Mouse (Mus musculus) G1E-ER4 (cell line): Measurements from ENCODE around the gene Gipc3. TPM values are rescaled to one million over a fixed set of nuclear protein-coding genes. Genes with fewer than 3 reads are reported as not detected.

Source experiments
- GATA1 ChIP-seq: IDR thresholded peaks from one replicate; pipeline ENCODE4 v1.8.0; 2012; ENCODE audit warnings: low read length, inconsistent platforms
- polyA plus RNA-seq: library from polyadenylated mRNA; stranded (reverse); fragments of >175 nt; gene quantifications from 2 replicates; pipeline ENCODE4 v1.2.3, GENCODE M21; 2012

Gene Gipc3
- polyA plus RNA-seq, 1 experiment: not detected

DNA sequence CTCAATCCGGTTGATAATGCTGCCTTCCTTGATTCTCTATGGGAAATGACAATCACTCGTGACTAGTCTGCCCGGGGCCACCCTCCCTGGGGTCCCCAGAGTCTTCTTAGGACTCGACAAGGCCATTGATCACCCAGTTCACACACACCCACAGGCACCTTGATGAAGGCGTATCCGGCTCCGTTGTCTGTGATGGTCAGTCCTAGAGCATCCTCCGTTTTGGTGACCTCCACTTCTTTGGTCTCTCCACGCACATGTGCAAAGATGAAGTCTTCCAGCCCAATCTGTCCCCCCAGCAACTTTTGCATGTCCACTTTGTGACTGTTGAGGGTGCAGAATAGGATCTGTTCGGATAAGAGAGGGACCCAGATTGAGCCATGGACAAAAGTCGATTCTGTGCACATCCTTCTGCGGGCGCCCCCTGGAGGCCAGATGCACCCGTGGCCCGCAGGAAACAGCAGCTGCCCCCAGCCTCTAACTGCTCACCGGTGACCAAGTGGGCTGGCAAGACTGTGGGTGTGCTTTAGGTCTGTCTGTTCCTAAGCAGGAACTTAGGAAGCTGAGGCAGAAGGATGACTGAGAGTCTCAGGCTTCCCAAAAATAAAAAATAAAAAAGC lies 1.6 kb downstream of the Gipc3 start:
- TF ChIP-seq GATA1: no peak

GRCm38 (mm10) chr10:81340551-81341332 lies 2.3 kb downstream of the Gipc3 start:
- no peak for TF ChIP-seq GATA1

DNA sequence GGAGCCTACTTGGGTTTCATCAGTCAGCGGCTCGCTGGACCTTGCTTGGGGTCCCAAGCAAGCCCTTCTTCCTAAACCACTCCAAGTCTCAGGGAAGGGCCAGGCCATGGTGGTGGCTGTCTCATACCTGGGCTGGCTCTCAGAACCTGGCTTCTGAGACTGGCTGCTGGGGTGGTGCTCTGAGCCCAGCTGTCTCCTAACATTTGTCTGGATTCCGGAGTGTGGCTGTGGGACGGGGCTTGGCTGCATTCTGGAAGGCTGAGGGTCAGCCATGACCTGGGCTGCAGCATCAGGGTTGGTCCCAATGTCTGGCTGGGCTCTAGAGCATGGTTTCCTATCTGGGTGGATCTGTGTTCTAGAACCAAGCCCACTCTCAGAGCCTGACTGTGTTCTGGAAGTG lies 6.5 kb downstream of the Gipc3 start:
- no peak for TF ChIP-seq GATA1

GRCm38 (mm10) chr10:81335393-81336340 lies 7.4 kb downstream of the Gipc3 start:
- TF ChIP-seq GATA1: no peak

GRCm38 (mm10) chr10:81334324-81334723 lies 8.7 kb downstream of the Gipc3 start:
- no peak for TF ChIP-seq GATA1

DNA sequence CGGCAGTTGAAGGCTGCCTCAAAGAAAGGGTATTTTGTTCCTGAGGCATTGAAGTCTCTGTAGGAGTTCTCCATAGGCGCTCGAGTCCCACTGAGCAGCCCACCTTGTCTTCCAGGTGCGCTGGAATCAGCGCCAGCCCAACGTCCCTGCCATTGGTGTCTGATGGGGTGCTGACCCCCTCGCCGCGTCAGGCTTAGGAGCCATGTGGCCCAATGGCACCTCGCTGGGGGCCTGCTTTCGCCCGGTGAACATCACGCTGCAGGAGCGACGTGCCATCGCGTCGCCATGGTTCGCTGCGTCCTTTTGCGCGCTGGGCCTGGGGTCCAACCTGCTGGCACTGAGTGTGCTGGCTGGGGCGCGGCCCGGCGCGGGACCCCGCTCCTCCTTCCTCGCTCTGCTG lies 10.8 kb downstream of the Gipc3 start:
- TF ChIP-seq GATA1: no peak

DNA sequence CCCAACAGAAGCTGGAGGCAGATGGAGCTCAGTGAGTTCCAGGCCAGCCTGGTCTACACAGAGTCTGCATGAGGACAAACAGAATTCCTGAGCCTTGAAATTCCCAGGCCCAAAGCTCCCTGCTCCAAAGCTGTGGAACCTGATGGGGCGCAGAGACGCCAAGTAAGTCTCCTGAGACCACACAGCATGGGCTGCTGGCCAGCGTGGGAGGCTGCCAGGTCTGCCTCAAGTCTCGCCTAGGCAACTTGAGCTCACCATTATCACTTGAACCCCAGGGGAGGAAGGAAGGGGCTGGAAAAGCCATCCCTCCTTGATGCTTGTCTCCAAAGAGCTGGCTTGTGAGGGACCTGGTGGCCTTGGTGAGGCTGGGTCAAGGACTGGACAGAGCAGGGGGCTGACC lies 13.1 kb downstream of the Gipc3 start:
- no peak for TF ChIP-seq GATA1

- no peak for TF ChIP-seq GATA1
Observed at GRCm38 (mm10) chr10:81329194-81329975, 13.7 kb downstream of the Gipc3 start.

- TF ChIP-seq GATA1: no peak
Observed at GRCm38 (mm10) chr10:81328386-81328785, 14.7 kb downstream of the Gipc3 start, which contains the start of gene Tbxa2r. Gene Tbxa2r, plus strand, starts transcription at chr10:81328731.

DNA sequence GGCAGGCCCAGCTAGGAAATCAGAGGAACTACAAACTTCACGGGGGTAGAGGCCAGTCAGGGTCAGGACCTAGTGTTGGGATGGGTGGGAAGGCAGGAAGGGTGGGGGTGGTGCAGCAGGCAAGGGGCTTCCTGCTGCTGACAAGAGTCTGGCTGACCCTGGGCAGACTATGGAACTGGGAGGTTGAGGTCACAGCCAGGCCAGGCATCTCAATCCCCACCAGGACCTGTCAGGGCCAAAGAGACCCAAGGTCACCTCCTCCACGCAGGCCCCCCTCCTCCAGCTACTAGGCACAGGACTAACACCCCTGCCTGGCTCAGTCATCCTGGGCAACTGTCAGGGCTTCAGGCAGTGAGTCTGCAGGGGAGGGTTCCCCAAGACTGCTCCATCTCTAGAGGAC lies 15.1 kb downstream of the Gipc3 start:
- no peak for TF ChIP-seq GATA1

DNA sequence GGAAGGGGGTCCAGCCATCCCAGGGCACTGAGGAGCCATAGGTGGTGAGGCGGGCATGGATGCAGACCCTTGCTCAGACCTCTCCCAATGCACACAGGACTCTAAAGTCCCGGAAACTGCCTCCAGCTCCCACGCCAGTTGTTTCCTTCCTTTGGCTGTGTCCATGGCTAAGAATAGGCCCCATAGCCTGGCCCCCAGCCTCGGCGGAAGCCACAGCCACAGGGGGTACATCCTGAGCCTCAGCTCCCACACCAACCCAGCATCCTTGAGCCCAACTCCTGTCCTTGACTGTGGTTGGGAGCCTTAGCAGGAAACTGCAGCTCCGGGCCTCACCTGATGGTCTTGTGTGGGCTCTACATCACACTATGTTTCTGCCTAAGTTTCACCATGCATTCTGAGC lies 16.2 kb downstream of the Gipc3 start:
- no peak for TF ChIP-seq GATA1

GRCm38 (mm10) chr10:81325781-81326180 lies 17.3 kb downstream of the Gipc3 start:
- TF ChIP-seq GATA1: no peak

DNA sequence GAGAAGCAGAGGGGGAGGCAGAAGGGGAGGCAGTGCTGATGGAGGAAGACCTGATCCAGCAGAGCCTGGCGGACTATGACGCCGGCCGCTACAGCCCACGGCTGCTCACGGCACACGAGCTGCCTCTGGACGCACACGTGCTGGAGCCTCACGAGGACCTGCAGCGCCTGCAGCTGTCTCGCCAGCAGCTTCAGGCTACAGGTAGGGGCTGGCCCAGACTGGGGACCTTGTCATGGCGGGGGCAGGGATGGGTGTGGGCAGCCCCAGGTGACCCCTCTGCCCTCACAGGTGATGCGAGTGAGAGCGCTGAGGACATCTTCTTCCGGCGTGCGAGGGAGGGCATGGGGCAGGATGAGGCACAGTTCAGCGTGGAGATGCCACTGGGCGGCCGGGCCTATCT lies 17.9 kb downstream of the Gipc3 start:
- TF ChIP-seq GATA1: no peak

- no peak for TF ChIP-seq GATA1
Observed at GRCm38 (mm10) chr10:81323791-81324530, 19.1 kb downstream of the Gipc3 start.
